Mouse (Mus musculus): ENCODE results near the gene Xpr1. TPM values are rescaled to one million over a fixed set of nuclear protein-coding genes. Genes with fewer than 3 reads are reported as not detected.
A peak's percentile ranks its signal among the peaks of the same experiment; 100 is the strongest.

The Xpr1 gene
- total and polyA plus RNA-seq, 3 experiments: 8.5 to 34.4 (median 30.3) TPM

GRCm38 (mm10) chr1:155244771-155245211, 172.4 kb downstream of the Xpr1 start:
- intact Hi-C loops (cut with DNase I): loop anchor here (5.0 kb wide), 1 partner anchor 38 kb away; no protein-coding TSS in a partner anchor

GRCm38 (mm10) chr1:155243797-155244770, 173.1 kb downstream of the Xpr1 start, which contains the start of gene BC034090:
Gene BC034090 (minus strand): TSS chr1:155244444.
- 2% methylated on average over 84 of the region's 85 CpGs for WGBS
- DNase-seq: peak; percentile 84 to 85
- Histone ChIP-seq H3K27me3 (ENCODE audit: control insufficient read depth, insufficient read depth, low read length) (no peaks in the 10 kb centered on the region), H3K36me3 (ENCODE audit: control insufficient read depth, insufficient read depth, low read length) (no peaks in the 10 kb centered on the region), H3K9ac (ENCODE audit: low read depth, low read length) (peak within 1 kb of the TSS; percentile 97), H3K27ac (peak within 1 kb of the TSS; percentile 95), H3K4me1 (ENCODE audit: control insufficient read depth, insufficient read depth, low read length) (peaks cover 5% of the 10 kb centered on the region), H3K4me3 (peak within 1 kb of the TSS; percentile 83), H3K79me2 (replicated peaks; ENCODE audit: control insufficient read depth, insufficient read depth, low read length) (peaks cover 1% of the 10 kb centered on the region; the same call in 1 of the 2 replicates)
- intact Hi-C loops (cut with DNase I): no loop called here
- TF ChIP-seq EP300 (IDR thresholded peaks at IDR 0.05; ENCODE audit: insufficient read depth, low read depth, low read length) (no peak), POLR2A (IDR thresholded peaks at IDR 0.05; ENCODE audit: insufficient read depth, low read depth, low read length) (no peak)

More at GRCm38 (mm10) chr1:155244771-155245211, 172.4 kb downstream of the Xpr1 start:
- H3K79me2 ChIP-seq (replicated peaks; ENCODE audit: control insufficient read depth, insufficient read depth, low read length): peaks cover 1% of the 10 kb centered on the region; the same call in 1 of the 2 replicates
- H3K36me3 ChIP-seq (ENCODE audit: control insufficient read depth, insufficient read depth, low read length): no peaks in the 10 kb centered on the region
- H3K27ac ChIP-seq: peak overlapping the region; percentile 95
- H3K27me3 ChIP-seq (ENCODE audit: control insufficient read depth, insufficient read depth, low read length): no peaks in the 10 kb centered on the region
- WGBS: 8% methylated on average over 29 of the region's 29 CpGs
- TF ChIP-seq EP300 (IDR thresholded peaks at IDR 0.05; ENCODE audit: insufficient read depth, low read depth, low read length): no peak
- TF ChIP-seq CTCF (IDR thresholded peaks at IDR 0.05): no peak
- no peak for TF ChIP-seq POLR2A (IDR thresholded peaks at IDR 0.05; ENCODE audit: insufficient read depth, low read depth, low read length)
- peak overlapping the region; percentile 83 for H3K4me3 ChIP-seq
- DNase-seq: peak in 1 of 2 experiments; percentile 45
- peak overlapping the region; percentile 97 for H3K9ac ChIP-seq (ENCODE audit: low read depth, low read length)
- peaks cover 5% of the 10 kb centered on the region for H3K4me1 ChIP-seq (ENCODE audit: control insufficient read depth, insufficient read depth, low read length)

DNA sequence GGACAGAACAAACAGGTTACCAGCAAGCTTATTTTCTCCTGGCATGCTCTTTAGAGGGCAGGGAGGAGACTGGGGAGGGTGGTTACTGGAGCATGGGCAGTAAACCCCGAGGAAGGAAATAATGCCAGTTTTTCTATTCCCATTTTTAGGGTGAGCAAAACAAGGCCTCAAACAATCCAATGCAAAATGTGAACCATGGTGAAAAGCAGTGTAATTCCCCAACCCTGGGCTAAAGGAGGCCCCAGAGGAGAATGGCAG, 174.8 kb downstream of the Xpr1 start:
- H3K36me3 ChIP-seq (ENCODE audit: control insufficient read depth, insufficient read depth, low read length): peaks cover 1% of the 10 kb centered on the region
- H3K4me1 ChIP-seq (ENCODE audit: control insufficient read depth, insufficient read depth, low read length): peaks cover 12% of the 10 kb centered on the region
- peak overlapping the region; percentile 13; the same call in 1 of the 2 replicates for H3K9ac ChIP-seq (ENCODE audit: low read depth, low read length)
- WGBS: 43% methylated on average over 1 of the region's 1 CpGs
- H3K27me3 ChIP-seq (ENCODE audit: control insufficient read depth, insufficient read depth, low read length): no peaks in the 10 kb centered on the region
- H3K79me2 ChIP-seq (replicated peaks; ENCODE audit: control insufficient read depth, insufficient read depth, low read length): peaks cover 1% of the 10 kb centered on the region; the same call in 1 of the 2 replicates
- no peak for TF ChIP-seq POLR2A (IDR thresholded peaks at IDR 0.05; ENCODE audit: insufficient read depth, low read depth, low read length)
- no peak for TF ChIP-seq EP300 (IDR thresholded peaks at IDR 0.05; ENCODE audit: insufficient read depth, low read depth, low read length)
- no peak for TF ChIP-seq CTCF (IDR thresholded peaks at IDR 0.05)
- no peak overlapping the region for H3K4me3 ChIP-seq
- DNase-seq: no peak
- intact Hi-C loops (cut with DNase I): no loop called here
- H3K27ac ChIP-seq: peak overlapping the region; percentile 95

- WGBS: 67% methylated on average over 12 of the region's 12 CpGs
- Histone ChIP-seq H3K79me2 (replicated peaks; ENCODE audit: control insufficient read depth, insufficient read depth, low read length) (peaks cover 1% of the 10 kb centered on the region; the same call in 1 of the 2 replicates), H3K27me3 (ENCODE audit: control insufficient read depth, insufficient read depth, low read length) (no peaks in the 10 kb centered on the region), H3K4me3 (no peak overlapping the region), H3K4me1 (ENCODE audit: control insufficient read depth, insufficient read depth, low read length) (peaks cover 17% of the 10 kb centered on the region), H3K36me3 (ENCODE audit: control insufficient read depth, insufficient read depth, low read length) (peaks cover 3% of the 10 kb centered on the region), H3K9ac (ENCODE audit: low read depth, low read length) (no peak overlapping the region), H3K27ac (peak overlapping the region; percentile 95)
- TF ChIP-seq POLR2A (IDR thresholded peaks at IDR 0.05; ENCODE audit: insufficient read depth, low read depth, low read length) (no peak), CTCF (IDR thresholded peaks at IDR 0.05) (peak; percentile 35; the same call in 1 of the 2 replicates), EP300 (IDR thresholded peaks at IDR 0.05; ENCODE audit: insufficient read depth, low read depth, low read length) (no peak)
- intact Hi-C loops (cut with DNase I): no loop called here
- DNase-seq: peak in 1 of 2 experiments; percentile 29
Observed at GRCm38 (mm10) chr1:155241701-155242487, 175.3 kb downstream of the Xpr1 start.

- intact Hi-C loops (cut with DNase I): loop anchor here (10.0 kb wide), 1 partner anchor 455 kb away; no protein-coding TSS in a partner anchor
- Histone ChIP-seq H3K27me3 (ENCODE audit: control insufficient read depth, insufficient read depth, low read length) (no peaks in the 10 kb centered on the region), H3K4me3 (no peak overlapping the region), H3K4me1 (ENCODE audit: control insufficient read depth, insufficient read depth, low read length) (peaks cover 16% of the 10 kb centered on the region; the same call in 1 of the 2 replicates), H3K79me2 (replicated peaks; ENCODE audit: control insufficient read depth, insufficient read depth, low read length) (peaks cover 1% of the 10 kb centered on the region; the same call in 1 of the 2 replicates), H3K9ac (ENCODE audit: low read depth, low read length) (peak overlapping the region; percentile 21; the same call in 1 of the 2 replicates), H3K36me3 (ENCODE audit: control insufficient read depth, insufficient read depth, low read length) (peaks cover 3% of the 10 kb centered on the region), H3K27ac (peak overlapping the region; percentile 69)
- 60% methylated on average over 6 of the region's 6 CpGs for WGBS
- no peak for TF ChIP-seq POLR2A (IDR thresholded peaks at IDR 0.05; ENCODE audit: insufficient read depth, low read depth, low read length)
- peak; percentile 67; the same call in 1 of the 2 replicates for TF ChIP-seq EP300 (IDR thresholded peaks at IDR 0.05; ENCODE audit: insufficient read depth, low read depth, low read length)
- peak; percentile 58 to 73 for DNase-seq
Observed at GRCm38 (mm10) chr1:155239962-155240717, 177.1 kb downstream of the Xpr1 start.

Data from heart, adult 2 months (tissue).